12 mouse cellular contexts compared by ENCODE assay signal in the genomic region with DNA sequence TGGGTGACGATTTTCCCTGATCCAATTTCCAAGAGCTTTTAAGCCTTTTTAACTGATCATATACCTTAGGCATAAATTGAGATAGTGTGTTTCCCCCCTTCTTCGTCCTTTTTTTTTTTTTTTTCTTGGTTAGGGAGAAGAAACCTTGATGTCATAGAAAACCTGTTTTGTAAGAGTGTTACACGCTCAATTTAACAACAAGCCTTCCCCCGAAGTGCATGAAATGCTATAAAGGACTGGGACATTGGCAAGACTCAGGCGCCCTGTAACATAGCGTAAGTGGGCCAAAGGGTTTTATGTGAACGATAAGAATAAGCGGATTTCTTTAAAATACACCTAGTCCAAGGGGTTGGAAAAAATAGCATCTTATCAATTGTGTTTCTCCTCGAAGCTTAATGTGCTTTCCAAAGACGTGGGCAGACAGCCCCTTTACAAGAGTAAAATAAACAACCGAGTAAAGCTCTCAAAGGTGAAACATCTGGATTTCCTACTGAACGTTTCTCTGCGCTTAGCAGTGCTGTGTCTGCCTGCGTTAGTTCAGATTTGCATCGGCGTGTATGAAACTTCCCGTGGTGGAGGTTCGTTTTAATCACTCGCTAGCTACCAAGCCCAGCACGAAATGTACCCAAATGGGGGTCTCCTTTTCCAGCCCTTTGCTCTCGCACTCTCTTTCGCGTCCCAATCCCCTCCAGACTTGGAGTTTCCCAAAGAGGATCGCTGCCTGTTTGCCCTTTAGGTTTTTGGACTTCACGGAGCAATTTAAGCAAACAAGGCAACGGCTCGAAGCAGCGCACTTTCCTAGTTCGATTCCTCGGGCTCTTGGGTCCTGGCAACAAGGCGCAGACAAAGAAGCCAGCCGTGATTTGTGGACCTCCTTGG. TPM values are rescaled to one million over a fixed set of nuclear protein-coding genes. Genes with fewer than 3 reads are reported as not detected.
DNase-seq lines count a peak whose midpoint lies in the region; ATAC-seq lines count a peak whose summit lies in the region.
"Had no signal": no experiment of that assay in that cellular context is flagged by ENCODE, and none has a peak within 500 bp of the region (broad histone marks: within the 10 kb centered on the region; RNA-seq: fewer than 3 reads in every experiment).

No protein-coding gene starts in this region.

- peaks cover 9% of the 10 kb centered on the region for H3K4me1 ChIP-seq in heart, embryonic 11.5 days (ENCODE audit: control insufficient read depth, insufficient read depth, low read length)
- H3K4me1 ChIP-seq in midbrain, embryonic 11.5 days (ENCODE audit: control insufficient read depth, insufficient read depth, low read length): peaks cover 4% of the 10 kb centered on the region
- peaks cover 6% of the 10 kb centered on the region for H3K4me1 ChIP-seq in midbrain, embryonic 15.5 days

- peak; percentile 10 to 11 for DNase-seq in heart, postnatal 14 days
- DNase-seq in midbrain, embryonic 11.5 days (ENCODE audit: low spot score, missing footprints): peak; percentile 98
- peak; percentile 66 for DNase-seq in embryo, embryonic 9.5 days (ENCODE audit: extremely low spot score)
- DNase-seq in mesoderm, embryonic 11.5 days (ENCODE audit: low read depth, low spot score): peak; percentile 58
- no peak for DNase-seq in MN1 (ENCODE audit: low spot score)
- DNase-seq in kidney, postnatal 10 days: no peak
- DNase-seq: liver, embryonic 13.5 days; thymus, postnatal 36 days had no signal

- H3K9ac ChIP-seq in heart, embryonic 11.5 days (ENCODE audit: low read depth, low read length): no peak overlapping the region
- H3K9ac ChIP-seq in midbrain, embryonic 11.5 days (ENCODE audit: low read length): no peak overlapping the region
- H3K9ac ChIP-seq in midbrain, embryonic 15.5 days: no peak overlapping the region
- H3K9ac ChIP-seq: embryonic facial prominence, embryonic 12.5 days; liver, embryonic 13.5 days had no signal

- H3K4me2 ChIP-seq in heart, embryonic 11.5 days: no peak overlapping the region
- no peak overlapping the region for H3K4me2 ChIP-seq in midbrain, embryonic 11.5 days
- no peak overlapping the region for H3K4me2 ChIP-seq in midbrain, embryonic 15.5 days
- H3K4me2 ChIP-seq: embryonic facial prominence, embryonic 12.5 days; liver, embryonic 13.5 days had no signal

- no peaks in the 10 kb centered on the region for H3K9me3 ChIP-seq in heart, embryonic 11.5 days (replicated peaks; ENCODE audit: control insufficient read depth, low read length)
- H3K9me3 ChIP-seq in midbrain, embryonic 11.5 days (ENCODE audit: control insufficient read depth, low read length): no peaks in the 10 kb centered on the region
- no peaks in the 10 kb centered on the region for H3K9me3 ChIP-seq in midbrain, embryonic 15.5 days
- H3K9me3 ChIP-seq: embryonic facial prominence, embryonic 12.5 days; liver, embryonic 13.5 days had no signal

- intact Hi-C loops in heart, postnatal 14 days (cut with DNase I): loop anchor here (2.0 kb wide), 1 partner anchor 129 kb away; no protein-coding TSS in a partner anchor

- H3K27me3 ChIP-seq in heart, embryonic 11.5 days (ENCODE audit: control insufficient read depth, insufficient read depth, low read length): peaks cover 95% of the 10 kb centered on the region
- H3K27me3 ChIP-seq in midbrain, embryonic 11.5 days (ENCODE audit: control insufficient read depth, insufficient read depth, low read length): peaks cover 97% of the 10 kb centered on the region
- H3K27me3 ChIP-seq in midbrain, embryonic 15.5 days (replicated peaks): peaks cover 84% of the 10 kb centered on the region

- no peak overlapping the region for H3K27ac ChIP-seq in heart, embryonic 11.5 days (ENCODE audit: low read depth, low read length)
- H3K27ac ChIP-seq in midbrain, embryonic 11.5 days (ENCODE audit: low read depth, low read length): no peak overlapping the region
- no peak overlapping the region for H3K27ac ChIP-seq in midbrain, embryonic 15.5 days
- H3K27ac ChIP-seq: embryonic facial prominence, embryonic 12.5 days; liver, embryonic 13.5 days had no signal

- H3K4me3 ChIP-seq in heart, embryonic 11.5 days (ENCODE audit: low read depth, low read length): no peak overlapping the region
- no peak overlapping the region for H3K4me3 ChIP-seq in midbrain, embryonic 11.5 days (ENCODE audit: low read depth, low read length)
- no peak overlapping the region for H3K4me3 ChIP-seq in midbrain, embryonic 15.5 days
- H3K4me3 ChIP-seq: embryonic facial prominence, embryonic 12.5 days; liver, embryonic 13.5 days had no signal

- H3K36me3 ChIP-seq in heart, embryonic 11.5 days (ENCODE audit: control insufficient read depth, insufficient read depth, low read length): no peaks in the 10 kb centered on the region
- no peaks in the 10 kb centered on the region for H3K36me3 ChIP-seq in midbrain, embryonic 11.5 days (ENCODE audit: control insufficient read depth, insufficient read depth, low read length)
- H3K36me3 ChIP-seq in midbrain, embryonic 15.5 days (replicated peaks): no peaks in the 10 kb centered on the region
- H3K36me3 ChIP-seq: embryonic facial prominence, embryonic 12.5 days; liver, embryonic 13.5 days had no signal

- ATAC-seq in heart, embryonic 11.5 days (replicated peaks; ENCODE audit: insufficient number of reproducible peaks, low FRiP score, low TSS enrichment): no peak
- no peak for ATAC-seq in midbrain, embryonic 11.5 days (ENCODE audit: low FRiP score)
- ATAC-seq in midbrain, embryonic 15.5 days (replicated peaks): no peak

- 1% methylated on average over 32 of the region's 32 CpGs for WGBS in heart, embryonic 11.5 days (ENCODE audit: insufficient replicate concordance)
- WGBS in midbrain, embryonic 11.5 days: under 1% methylated on average over 32 of the region's 32 CpGs
- WGBS in midbrain, embryonic 15.5 days: under 1% methylated on average over 32 of the region's 32 CpGs

RNA-seq across cellular contexts. Expression of gene Phox2b, which starts 0.5 kb away (rescaled TPM):
- not detected for total RNA-seq in heart, postnatal 14 days (2021)
- 0.25 and 0.43 TPM in 2 replicates for polyA plus RNA-seq in heart, embryonic 11.5 days (2014; fragmentation: Nextera tagmentation; extraction: Ambion mirVana)
- 2.5 and 2.8 TPM in 2 replicates for polyA plus RNA-seq in midbrain, embryonic 11.5 days (2014; fragmentation: Nextera tagmentation; extraction: Ambion mirVana)
- 0.80 and 1.5 TPM in 2 replicates for polyA plus RNA-seq in midbrain, embryonic 15.5 days (2015; fragmentation: Nextera tagmentation; extraction: Ambion mirVana)
- total RNA-seq: layer of hippocampus, adult 18-20 months had no signal

Comparison
In these comparisons a context has a peak if more than half of its experiments do, and no peak if none do; other contexts are left out.
1. DNase-seq: peak in heart, postnatal 14 days (2 of 2), midbrain, embryonic 11.5 days (single experiment), embryo, embryonic 9.5 days (single experiment) and mesoderm, embryonic 11.5 days (single experiment); none in MN1 (single experiment) and kidney, postnatal 10 days (single experiment).